Comparison of ENCODE assay signal across 17 mouse cellular contexts in genomic region chr12:91768176-91768575, GRCm38 (mm10).
"Had no signal": no experiment of that assay in that cellular context is flagged by ENCODE, and none has a peak within 500 bp of the region (broad histone marks: within the 10 kb centered on the region; RNA-seq: fewer than 3 reads in every experiment).

No protein-coding gene starts in this region.

- DNase-seq: lung, adult 2 months; lung, postnatal 14 days; lung, postnatal 36 days; right cerebral cortex, postnatal 14 days; thymus, adult 2 months; thymus, postnatal 25 days; thymus, postnatal 4 days had no signal

- H3K36me3 ChIP-seq: lung, embryonic 15.5 days; midbrain, embryonic 13.5 days; midbrain, embryonic 15.5 days; neural tube, embryonic 12.5 days; stomach, embryonic 15.5 days had no signal

- H3K4me3 ChIP-seq: lung, embryonic 15.5 days; midbrain, embryonic 13.5 days; midbrain, embryonic 15.5 days; neural tube, embryonic 12.5 days; stomach, embryonic 15.5 days had no signal

- H3K9me3 ChIP-seq: lung, embryonic 15.5 days; megakaryocyte, embryonic 14.5 days; midbrain, embryonic 13.5 days; midbrain, embryonic 15.5 days; neural tube, embryonic 12.5 days; stomach, embryonic 15.5 days had no signal

- H3K27me3 ChIP-seq: lung, embryonic 15.5 days; megakaryocyte, embryonic 14.5 days; midbrain, embryonic 13.5 days; midbrain, embryonic 15.5 days; neural tube, embryonic 12.5 days; stomach, embryonic 15.5 days had no signal

- H3K4me2 ChIP-seq: lung, embryonic 15.5 days; midbrain, embryonic 11.5 days; midbrain, embryonic 13.5 days; midbrain, embryonic 15.5 days; neural tube, embryonic 12.5 days; stomach, embryonic 15.5 days had no signal

- H3K9ac ChIP-seq: lung, embryonic 15.5 days; midbrain, embryonic 13.5 days; midbrain, embryonic 15.5 days; neural tube, embryonic 12.5 days; stomach, embryonic 15.5 days had no signal

- H3K27ac ChIP-seq: lung, embryonic 15.5 days; macrophage; midbrain, embryonic 13.5 days; midbrain, embryonic 15.5 days; neural tube, embryonic 12.5 days; stomach, embryonic 15.5 days; stomach, postnatal 0 days had no signal

- ATAC-seq: lung, postnatal 0 days; midbrain, embryonic 13.5 days; midbrain, embryonic 15.5 days had no signal
